Mouse (Mus musculus) 3T3-L1 (cell line): ENCODE measurements around the gene Upk2.
A peak's percentile ranks its signal among the peaks of the same experiment; 100 is the strongest.
"Not testable (repeated sequence)": the region's sequence is repeated elsewhere in the genome, so short reads cannot be mapped to it uniquely, and the experiment has no call there.

Source experiments
- DNase-seq: peaks from one replicate; pipeline ENCODE4 v3.0.0-alpha.2; 2015; ENCODE audit warnings: low read depth, low spot score

The Upk2 gene

DNA sequence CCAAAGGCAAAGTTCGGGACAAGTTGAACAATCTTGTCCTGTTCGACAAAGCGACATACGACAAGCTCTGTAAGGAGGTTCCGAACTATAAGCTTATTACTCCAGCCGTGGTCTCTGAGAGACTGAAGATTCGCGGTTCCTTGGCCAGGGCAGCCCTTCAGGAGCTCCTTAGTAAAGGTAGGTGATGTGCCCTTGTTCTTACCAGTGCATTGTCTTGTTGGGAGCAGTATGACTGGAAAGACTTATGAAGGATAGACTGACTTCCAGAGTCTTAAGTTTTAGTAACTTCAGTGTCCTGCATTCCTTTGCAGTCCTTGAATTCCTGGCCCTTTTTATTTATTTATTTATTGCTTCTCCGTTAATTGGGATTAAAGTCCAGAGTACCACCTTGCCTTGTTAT lies 46.1 kb downstream of the Upk2 start:
- DNase-seq, result not testable (repeated sequence)

- no peak for DNase-seq
These were observed 47.1 kb downstream of the Upk2 start for GRCm38 (mm10) chr9:44407752-44408097.

GRCm38 (mm10) chr9:44406906-44407751 lies 47.6 kb downstream of the Upk2 start, which contains the start of the genes Rps25 and Trappc4:
Gene Rps25 (plus strand): TSS chr9:44407139.
Gene Trappc4 (minus strand): TSS chr9:44407600.
- DNase-seq, result peak; percentile 94

- DNase-seq, result no peak
These were observed 49.8 kb downstream of the Upk2 start for GRCm38 (mm10) chr9:44405011-44405410.
